In genomic region chr2:20737112-20737808, GRCm38 (mm10) we compare ENCODE assay signal across 11 mouse cellular contexts.
DNase-seq lines count a peak whose midpoint lies in the region; ATAC-seq and TF ChIP-seq lines count a peak whose summit lies in the region.
"Had no signal": no experiment of that assay in that cellular context is flagged by ENCODE, and none has a peak within 500 bp of the region (broad histone marks: within the 10 kb centered on the region; RNA-seq: fewer than 3 reads in every experiment).

No protein-coding gene starts in this region.

- H3K9ac ChIP-seq in heart, embryonic 14.5 days (ENCODE audit: low read length) = no peak overlapping the region
- no peak overlapping the region for H3K9ac ChIP-seq in kidney, embryonic 15.5 days
- H3K9ac ChIP-seq: hindbrain, embryonic 15.5 days; midbrain, embryonic 13.5 days had no signal

- no peaks in the 10 kb centered on the region for H3K36me3 ChIP-seq in heart, embryonic 14.5 days (ENCODE audit: control insufficient read depth, insufficient read depth, low read length)
- H3K36me3 ChIP-seq in kidney, embryonic 15.5 days = no peaks in the 10 kb centered on the region
- 0 out of 2 replicates have a peak, but pooled peaks cover 1% of the 10 kb centered on the region for H3K36me3 ChIP-seq in small intestine, adult 2 months (ENCODE audit: control insufficient read depth, insufficient read depth, low read length)
- H3K36me3 ChIP-seq: hindbrain, embryonic 15.5 days; midbrain, embryonic 13.5 days had no signal

- no peak for ATAC-seq in heart, embryonic 14.5 days (ENCODE audit: insufficient number of reproducible peaks, insufficient read depth, low FRiP score, low read depth)
- peak; percentile 63; the same call in 1 of the 2 replicates for ATAC-seq in kidney, embryonic 15.5 days (replicated peaks; ENCODE audit: low FRiP score)
- ATAC-seq in megakaryocyte, adult 5-6 weeks (ENCODE audit: poor library complexity, severe bottlenecking) = no peak; the same call in 1 of the 2 replicates
- ATAC-seq: midbrain, embryonic 13.5 days had no signal

- 66% methylated on average over 19 of the region's 19 CpGs for WGBS in heart, embryonic 14.5 days
- 46% methylated on average over 19 of the region's 19 CpGs for WGBS in kidney, embryonic 15.5 days
- WGBS in small intestine, adult 2 months = 19% methylated on average over 19 of the region's 19 CpGs

- no peak for TF ChIP-seq CTCF in small intestine, adult 2 months (IDR thresholded peaks at IDR 0.05; ENCODE audit: extremely low read depth, insufficient read length, insufficient replicate concordance, low read depth, low read length)

- no peak for TF ChIP-seq POLR2A in small intestine, adult 2 months (IDR thresholded peaks at IDR 0.05; ENCODE audit: low read depth, low read length)

- H3K27ac ChIP-seq in heart, embryonic 14.5 days (replicated peaks in 1 of 2; ENCODE audit: control insufficient read depth in 1 of 2, insufficient read depth in 1 of 2, low read depth in 2 of 2, low read length in 2 of 2) = no peak overlapping the region
- H3K27ac ChIP-seq in kidney, embryonic 15.5 days = peak overlapping the region; percentile 20; the same call in 1 of the 2 replicates
- peak overlapping the region; percentile 95 for H3K27ac ChIP-seq in small intestine, adult 2 months (ENCODE audit: insufficient read depth, low read depth, low read length)
- H3K27ac ChIP-seq: hindbrain, embryonic 15.5 days; midbrain, embryonic 13.5 days had no signal

- no peaks in the 10 kb centered on the region for H3K9me3 ChIP-seq in heart, embryonic 14.5 days (ENCODE audit: control insufficient read depth, low read length)
- H3K9me3 ChIP-seq in kidney, embryonic 15.5 days (replicated peaks) = no peaks in the 10 kb centered on the region
- H3K9me3 ChIP-seq: hindbrain, embryonic 15.5 days; midbrain, embryonic 13.5 days had no signal

- DNase-seq in heart, postnatal 25 days (ENCODE audit: low spot score) = no peak
- peak; percentile 54 for DNase-seq in adrenal gland, postnatal 14 days
- DNase-seq in gastrocnemius, postnatal 36 days = no peak
- DNase-seq in left cerebral cortex, postnatal 25 days (ENCODE audit: low spot score in 2 of 2) = no peak
- DNase-seq: cerebellum, postnatal 14 days had no signal

- H3K4me3 ChIP-seq in heart, embryonic 14.5 days (ENCODE audit: control insufficient read depth in 1 of 2, insufficient read depth in 1 of 2, low read depth in 1 of 2, low read length in 2 of 2) = no peak overlapping the region
- H3K4me3 ChIP-seq in kidney, embryonic 15.5 days (replicated peaks) = peak overlapping the region; percentile 19
- peak overlapping the region; percentile 74 for H3K4me3 ChIP-seq in small intestine, adult 2 months (ENCODE audit: low read depth, low read length)
- H3K4me3 ChIP-seq: hindbrain, embryonic 15.5 days; midbrain, embryonic 13.5 days had no signal

- no peaks in the 10 kb centered on the region for H3K27me3 ChIP-seq in heart, embryonic 14.5 days (ENCODE audit: control insufficient read depth, insufficient read depth, low read length)
- H3K27me3 ChIP-seq in kidney, embryonic 15.5 days = no peaks in the 10 kb centered on the region
- H3K27me3 ChIP-seq in small intestine, adult 2 months (ENCODE audit: control insufficient read depth, insufficient read depth, low read length) = no peaks in the 10 kb centered on the region
- H3K27me3 ChIP-seq: hindbrain, embryonic 15.5 days; midbrain, embryonic 13.5 days had no signal

- peaks cover 5 to 12% of the 10 kb centered on the region in 2 experiments; a peak in 3 of 4 replicates for H3K4me1 ChIP-seq in heart, embryonic 14.5 days (ENCODE audit: control insufficient read depth in 2 of 2, insufficient read depth in 2 of 2, low read length in 2 of 2)
- H3K4me1 ChIP-seq in kidney, embryonic 15.5 days = peaks cover 27% of the 10 kb centered on the region
- no peaks in the 10 kb centered on the region; the same call in 1 of the 2 replicates for H3K4me1 ChIP-seq in small intestine, adult 2 months (ENCODE audit: control insufficient read depth, insufficient read depth, insufficient read length, low read length)
- H3K4me1 ChIP-seq: hindbrain, embryonic 15.5 days; midbrain, embryonic 13.5 days had no signal

- H3K4me2 ChIP-seq in heart, embryonic 14.5 days (ENCODE audit: low read length) = peak overlapping the region; percentile 28
- H3K4me2 ChIP-seq in kidney, embryonic 15.5 days = peak overlapping the region; percentile 47
- H3K4me2 ChIP-seq: hindbrain, embryonic 15.5 days; midbrain, embryonic 13.5 days had no signal

- intact Hi-C loops in heart, postnatal 25 days (cut with DNase I) = no loop called here
- intact Hi-C loops in gastrocnemius, postnatal 36 days (cut with DNase I) = no loop called here
- intact Hi-C loops in left cerebral cortex, postnatal 25 days (cut with DNase I) = no loop called here

Comparison
In these comparisons a context has a peak if more than half of its experiments do, and no peak if none do; other contexts are left out.
1. H3K27ac ChIP-seq: peak in kidney, embryonic 15.5 days (single experiment) and small intestine, adult 2 months (single experiment); none in heart, embryonic 14.5 days (0 of 2).
2. H3K4me3 ChIP-seq: peak in kidney, embryonic 15.5 days (single experiment) and small intestine, adult 2 months (single experiment); none in heart, embryonic 14.5 days (0 of 2).